Mouse (Mus musculus) hindbrain, embryonic 15.5 days (tissue): ENCODE measurements around the gene Eef2kmt. TPM values are rescaled to one million over a fixed set of nuclear protein-coding genes. Genes with fewer than 3 reads are reported as not detected.

Experiments
- ATAC-seq: fragments of 200-750 bp; cut with Nextera tagmentation; 2 replicates; pipeline ENCODE4 v1.8.0; 2017; ENCODE audit warnings: low read depth, moderate number of reproducible peaks, moderate TSS enrichment; ENCODE audit not compliant: low FRiP score
- H3K27ac ChIP-seq: fragments of 300-500 bp; sonication (generic); replicated peaks from 2 replicates; pipeline ENCODE4 v1.5.1; 2015; ENCODE audit warnings: mild to moderate bottlenecking, inconsistent platforms
- H3K27me3 ChIP-seq: fragments of 300-500 bp; sonication (generic); 2 replicates; pipeline ENCODE4 v1.6.1; 2015; ENCODE audit warnings: control low read depth, inconsistent platforms
- H3K36me3 ChIP-seq: fragments of 300-500 bp; sonication (generic); 2 replicates; pipeline ENCODE4 v1.6.1; 2015; ENCODE audit warnings: control low read depth, inconsistent platforms
- H3K4me1 ChIP-seq: fragments of 300-500 bp; sonication (generic); replicated peaks from 2 replicates; pipeline ENCODE4 v1.6.1; 2015; ENCODE audit warnings: control low read depth, inconsistent platforms
- H3K4me2 ChIP-seq: fragments of 300-500 bp; sonication (generic); 2 replicates; pipeline ENCODE4 v1.6.1; 2015; ENCODE audit warnings: moderate library complexity, mild to moderate bottlenecking, inconsistent platforms
- H3K4me3 ChIP-seq: fragments of 300-500 bp; sonication (generic); 2 replicates; pipeline ENCODE4 v1.5.1; 2015; ENCODE audit warnings: mild to moderate bottlenecking, inconsistent platforms
- H3K9ac ChIP-seq: fragments of 300-500 bp; sonication (generic); 2 replicates; pipeline ENCODE4 v1.6.1; 2015; ENCODE audit warnings: inconsistent platforms
- H3K9me3 ChIP-seq: fragments of 300-500 bp; sonication (generic); 2 replicates; pipeline ENCODE4 v1.6.1; 2016; ENCODE audit warnings: control low read depth, inconsistent platforms
- WGBS: fragments of 180-500 bp; shearing (Covaris S2); methylation state at CpG from one replicate; pipeline ENCODE4 v1.1.7; 2015; 5-methylcytosine and 5-hydroxymethylcytosine counted together
- polyA plus RNA-seq: library from polyadenylated mRNA; unstranded; fragments of >200 nt; fragmentation: Nextera tagmentation; extraction: Ambion mirVana; gene quantifications from 2 replicates; pipeline ENCODE4 v1.2.1, GENCODE M21; 2015

The Eef2kmt gene
- polyA plus RNA-seq, 1 experiment from 2014 or later = 10.7 TPM

DNA sequence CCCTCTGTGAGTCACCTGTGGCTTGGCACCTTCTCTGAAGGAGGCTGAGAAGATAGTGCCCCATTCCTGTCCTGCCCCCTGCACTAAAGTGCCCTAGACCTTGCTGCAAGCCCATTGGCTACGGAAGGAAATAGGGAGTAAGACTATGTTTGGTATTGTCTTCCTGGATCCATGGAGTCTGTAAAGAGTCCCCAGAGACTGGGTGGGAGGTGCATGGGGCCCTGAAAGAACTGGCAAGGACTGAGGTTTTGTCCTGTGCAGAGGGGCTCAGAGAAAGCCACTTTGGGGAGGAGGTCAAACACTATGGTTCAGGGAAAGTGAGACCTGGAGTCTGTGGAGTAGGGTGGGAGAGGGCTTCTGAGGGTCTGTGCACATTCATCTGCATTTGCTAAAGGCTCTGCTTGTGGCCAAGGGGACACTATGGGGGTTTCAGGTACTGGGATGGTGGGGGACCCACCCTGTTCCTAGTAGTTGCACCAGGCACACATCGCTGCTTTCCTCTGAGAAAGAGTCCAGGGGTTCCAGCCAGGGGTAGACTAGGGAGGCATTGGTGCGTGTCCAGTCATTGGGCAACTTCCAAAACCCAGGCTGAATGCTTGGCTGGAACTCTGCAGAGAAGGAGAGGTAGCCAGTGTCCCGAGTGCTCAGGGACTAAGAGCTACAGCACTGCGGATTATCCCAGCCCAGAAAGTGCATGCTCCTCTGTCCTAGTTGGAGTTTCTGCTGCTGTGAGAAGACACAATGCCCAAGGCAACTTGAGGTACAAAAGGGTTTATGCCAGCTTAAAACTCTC lies 38.2 kb downstream of the Eef2kmt start:
- no peaks in the 10 kb centered on the region for H3K36me3 ChIP-seq
- no peaks in the 10 kb centered on the region for H3K4me1 ChIP-seq
- no peak overlapping the region for H3K27ac ChIP-seq
- 74% methylated on average over 5 of the region's 5 CpGs for WGBS
- no peaks in the 10 kb centered on the region for H3K9me3 ChIP-seq
- H3K4me2 ChIP-seq = no peak overlapping the region
- no peak overlapping the region for H3K9ac ChIP-seq
- no peak for ATAC-seq
- no peak overlapping the region for H3K4me3 ChIP-seq
- 0 out of 2 replicates have a peak, but pooled peaks cover 4% of the 10 kb centered on the region for H3K27me3 ChIP-seq

- no peak overlapping the region for H3K9ac ChIP-seq
- no peak overlapping the region for H3K4me2 ChIP-seq
- no peak overlapping the region for H3K27ac ChIP-seq
- H3K9me3 ChIP-seq = no peaks in the 10 kb centered on the region
- WGBS = 73% methylated on average over 6 of the region's 6 CpGs
- H3K36me3 ChIP-seq = no peaks in the 10 kb centered on the region
- no peak for ATAC-seq
- H3K27me3 ChIP-seq = no peaks in the 10 kb centered on the region
- H3K4me1 ChIP-seq = no peaks in the 10 kb centered on the region
- no peak overlapping the region for H3K4me3 ChIP-seq
Observed at GRCm38 (mm10) chr16:5216686-5217085, 39.1 kb downstream of the Eef2kmt start.

GRCm38 (mm10) chr16:5214126-5214525 lies 41.7 kb downstream of the Eef2kmt start:
- no peak for ATAC-seq
- Histone ChIP-seq H3K9ac (no peak overlapping the region), H3K4me3 (no peak overlapping the region), H3K4me2 (no peak overlapping the region), H3K27ac (no peak overlapping the region), H3K4me1 (no peaks in the 10 kb centered on the region), H3K27me3 (no peaks in the 10 kb centered on the region), H3K36me3 (no peaks in the 10 kb centered on the region), H3K9me3 (no peaks in the 10 kb centered on the region)
- WGBS = 93% methylated on average over 2 of the region's 2 CpGs

GRCm38 (mm10) chr16:5212150-5212549 lies 43.6 kb downstream of the Eef2kmt start:
- no peak overlapping the region for H3K9ac ChIP-seq
- no peaks in the 10 kb centered on the region for H3K9me3 ChIP-seq
- no peaks in the 10 kb centered on the region for H3K36me3 ChIP-seq
- no peak overlapping the region for H3K4me2 ChIP-seq
- no peak overlapping the region for H3K27ac ChIP-seq
- no peaks in the 10 kb centered on the region for H3K27me3 ChIP-seq
- ATAC-seq = no peak
- H3K4me1 ChIP-seq = no peaks in the 10 kb centered on the region
- 87% methylated on average over 3 of the region's 3 CpGs for WGBS
- no peak overlapping the region for H3K4me3 ChIP-seq

DNA sequence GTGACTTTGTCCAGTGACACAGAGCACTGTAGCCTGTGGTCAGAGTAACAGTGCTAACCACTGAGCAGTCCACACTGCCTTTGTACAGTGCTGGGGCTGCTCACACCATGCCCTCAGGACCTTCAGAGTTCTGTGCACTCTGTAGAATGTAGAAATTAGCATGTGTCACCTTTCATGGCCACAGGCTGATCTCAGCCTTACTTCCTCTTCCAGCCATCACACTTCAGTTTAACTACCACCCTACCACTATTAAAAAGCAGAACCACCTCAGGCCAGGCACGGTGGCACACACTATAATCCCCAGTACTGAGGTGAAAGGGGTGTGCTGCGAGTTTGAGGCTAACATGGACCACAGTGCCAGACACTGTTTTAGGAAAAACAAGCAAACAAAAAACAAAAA lies 45.4 kb downstream of the Eef2kmt start:
- no peak overlapping the region for H3K4me3 ChIP-seq
- WGBS = 88% methylated on average over 2 of the region's 2 CpGs
- no peak overlapping the region for H3K4me2 ChIP-seq
- no peaks in the 10 kb centered on the region for H3K9me3 ChIP-seq
- no peak for ATAC-seq
- H3K9ac ChIP-seq = no peak overlapping the region
- H3K36me3 ChIP-seq = no peaks in the 10 kb centered on the region
- H3K4me1 ChIP-seq = no peaks in the 10 kb centered on the region
- H3K27ac ChIP-seq = no peak overlapping the region
- no peaks in the 10 kb centered on the region for H3K27me3 ChIP-seq

GRCm38 (mm10) chr16:5206051-5206450 lies 49.7 kb downstream of the Eef2kmt start:
- no peak for ATAC-seq
- no peak overlapping the region for H3K27ac ChIP-seq
- H3K4me1 ChIP-seq = peaks cover 16% of the 10 kb centered on the region
- WGBS = 78% methylated on average over 5 of the region's 5 CpGs
- no peaks in the 10 kb centered on the region for H3K36me3 ChIP-seq
- no peaks in the 10 kb centered on the region for H3K27me3 ChIP-seq
- H3K4me2 ChIP-seq = no peak overlapping the region
- no peak overlapping the region for H3K9ac ChIP-seq
- H3K9me3 ChIP-seq = no peaks in the 10 kb centered on the region
- no peak overlapping the region for H3K4me3 ChIP-seq

DNA sequence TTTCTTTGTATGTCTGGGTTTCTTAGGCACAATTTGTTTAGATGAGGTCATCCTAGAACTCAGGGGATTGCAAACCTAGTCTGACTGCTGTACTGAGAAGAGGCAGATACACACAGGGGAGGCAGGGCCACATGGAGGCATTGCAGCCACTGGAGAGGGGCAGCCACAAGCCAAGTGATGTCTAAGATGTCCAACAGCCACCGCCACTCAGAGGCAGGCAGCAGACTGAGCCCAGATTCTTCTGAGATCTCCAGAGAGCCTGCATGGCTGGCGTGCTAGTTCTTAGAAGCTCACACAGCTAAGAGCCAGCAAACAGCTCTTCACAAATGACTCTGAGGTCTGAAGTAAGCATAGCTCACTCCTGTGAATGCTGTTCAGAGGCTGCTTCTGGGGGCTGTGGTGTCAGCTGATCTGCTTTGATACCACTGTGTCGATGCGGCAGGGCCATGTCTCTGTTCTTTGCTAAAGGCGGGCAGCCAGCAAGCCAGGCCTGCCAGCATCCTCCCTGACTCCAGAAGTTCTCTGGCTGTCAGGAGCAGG lies 50.3 kb downstream of the Eef2kmt start:
- H3K4me2 ChIP-seq = no peak overlapping the region
- WGBS = 94% methylated on average over 5 of the region's 5 CpGs
- H3K27me3 ChIP-seq = no peaks in the 10 kb centered on the region
- H3K27ac ChIP-seq = no peak overlapping the region
- H3K36me3 ChIP-seq = no peaks in the 10 kb centered on the region
- no peak overlapping the region for H3K4me3 ChIP-seq
- peaks cover 16% of the 10 kb centered on the region for H3K4me1 ChIP-seq
- ATAC-seq = no peak
- H3K9ac ChIP-seq = no peak overlapping the region
- no peaks in the 10 kb centered on the region for H3K9me3 ChIP-seq

- no peaks in the 10 kb centered on the region for H3K9me3 ChIP-seq
- peaks cover 16% of the 10 kb centered on the region for H3K4me1 ChIP-seq
- peak within 1 kb of the TSS; percentile 97 for H3K4me2 ChIP-seq
- peak; percentile 94 for ATAC-seq
- H3K9ac ChIP-seq = peak within 1 kb of the TSS; percentile 62
- no peaks in the 10 kb centered on the region for H3K27me3 ChIP-seq
- 4% methylated on average over 39 of the region's 40 CpGs for WGBS
- no peaks in the 10 kb centered on the region for H3K36me3 ChIP-seq
- no peak within 1 kb of the TSS; the same call in 1 of the 2 replicates for H3K27ac ChIP-seq
- H3K4me3 ChIP-seq = peak within 1 kb of the TSS; percentile 86
Observed at GRCm38 (mm10) chr16:5203668-5204433, 51.9 kb downstream of the Eef2kmt start, which contains the start of gene Nagpa. TSS of gene Nagpa (minus strand) at chr16:5204012.

DNA sequence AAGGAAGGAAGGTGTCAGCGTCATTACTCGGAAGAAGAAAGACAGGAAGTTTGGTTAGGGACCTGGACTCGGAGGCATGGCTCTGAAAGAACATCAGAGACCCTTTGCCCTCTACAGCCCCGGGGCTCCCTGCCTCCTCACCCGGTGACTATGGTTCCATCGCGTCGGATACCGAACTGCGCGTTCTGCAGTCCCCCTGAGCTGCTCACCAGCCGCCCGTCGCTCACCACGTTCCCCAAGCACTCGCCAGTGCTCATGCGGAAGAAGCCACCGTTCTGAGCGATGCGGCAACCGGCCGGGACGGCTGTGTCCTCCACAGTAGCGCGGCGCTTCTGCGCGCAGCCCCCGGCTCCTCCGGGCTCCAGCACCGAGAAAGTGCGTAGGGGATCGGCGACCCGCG lies 52.6 kb downstream of the Eef2kmt start:
- H3K9ac ChIP-seq = peak overlapping the region; percentile 62
- H3K4me1 ChIP-seq = peaks cover 16% of the 10 kb centered on the region
- no peaks in the 10 kb centered on the region for H3K36me3 ChIP-seq
- peak; percentile 16 for ATAC-seq
- WGBS = 1% methylated on average over 36 of the region's 36 CpGs
- H3K4me2 ChIP-seq = peak overlapping the region; percentile 97
- H3K9me3 ChIP-seq = no peaks in the 10 kb centered on the region
- peak overlapping the region; percentile 86 for H3K4me3 ChIP-seq
- H3K27ac ChIP-seq = no peak overlapping the region
- no peaks in the 10 kb centered on the region for H3K27me3 ChIP-seq

- Histone ChIP-seq H3K27ac (no peak overlapping the region), H3K4me1 (peaks cover 16% of the 10 kb centered on the region), H3K27me3 (no peaks in the 10 kb centered on the region), H3K36me3 (no peaks in the 10 kb centered on the region), H3K9me3 (no peaks in the 10 kb centered on the region), H3K4me2 (peak overlapping the region; percentile 97), H3K4me3 (peak overlapping the region; percentile 86), H3K9ac (no peak overlapping the region)
- 14% methylated on average over 4 of the region's 4 CpGs for WGBS
- ATAC-seq = no peak
Observed at GRCm38 (mm10) chr16:5202681-5203080, 53.1 kb downstream of the Eef2kmt start.

DNA sequence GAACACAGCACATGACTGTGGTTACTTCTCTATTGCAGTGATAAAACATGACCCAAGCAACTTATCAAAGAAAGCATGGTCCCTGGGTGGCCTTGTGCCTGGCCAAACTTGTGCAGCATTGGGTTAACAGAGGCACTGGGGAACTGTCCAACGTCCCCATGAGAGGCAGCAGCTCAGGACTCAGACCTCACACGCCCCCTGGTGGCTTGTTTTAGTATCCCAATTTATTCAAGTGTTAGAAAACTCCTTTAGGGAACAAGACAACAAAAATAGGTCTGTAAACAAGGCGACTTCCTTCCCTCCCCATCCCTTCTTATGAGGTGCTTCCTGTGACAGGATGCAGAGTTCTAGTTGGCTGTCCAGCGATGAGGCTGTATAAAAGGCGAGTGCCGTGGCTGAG lies 60.7 kb downstream of the Eef2kmt start:
- Histone ChIP-seq H3K27ac (no peak overlapping the region), H3K4me3 (no peak overlapping the region), H3K9me3 (no peaks in the 10 kb centered on the region), H3K36me3 (no peaks in the 10 kb centered on the region), H3K4me1 (no peaks in the 10 kb centered on the region), H3K4me2 (no peak overlapping the region), H3K9ac (no peak overlapping the region), H3K27me3 (no peaks in the 10 kb centered on the region)
- 32% methylated on average over 6 of the region's 6 CpGs for WGBS
- ATAC-seq = no peak
